Mouse (Mus musculus): ENCODE measurements around the gene Pbx4.

DNA sequence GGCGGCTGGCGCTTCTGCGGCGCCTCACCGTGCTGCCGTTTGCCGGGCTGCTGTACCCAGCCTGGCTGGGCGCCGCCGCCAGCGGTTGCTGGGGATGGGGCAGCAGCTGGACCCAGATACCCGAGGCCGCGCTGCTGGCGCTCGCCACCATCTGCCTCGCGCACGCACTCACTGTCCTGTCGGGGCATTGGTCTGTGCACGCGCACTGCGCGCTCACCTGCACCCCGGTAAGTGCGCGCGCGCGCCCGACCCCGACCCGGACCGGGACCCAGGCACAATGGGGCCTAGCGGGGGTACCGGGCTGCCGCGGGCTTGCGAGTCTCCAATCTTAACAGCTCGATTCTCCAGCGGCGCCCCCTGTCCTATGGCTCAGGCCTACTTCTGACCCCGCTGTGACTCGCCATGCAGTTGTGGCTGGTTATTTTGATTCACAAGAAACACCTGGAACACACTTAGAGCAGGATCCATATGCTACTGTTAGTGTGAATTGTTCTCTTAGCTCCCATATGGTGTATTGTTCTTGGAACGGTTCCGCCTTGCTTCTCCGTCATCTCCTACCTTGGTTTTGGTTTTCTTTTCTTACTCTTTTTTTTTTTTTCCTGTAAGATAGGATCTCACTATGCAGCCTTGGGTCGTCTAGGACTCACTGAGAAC is 40.7 kb upstream of the Pbx4 start:
- TF ChIP-seq TCF12 (IDR thresholded peaks at IDR 0.05; ENCODE audit: insufficient read depth, poor library complexity, severe bottlenecking): no peak
- no peak for TF ChIP-seq POLR2A (IDR thresholded peaks at IDR 0.05; ENCODE audit: insufficient read length, low read depth)

Data from myocyte (in vitro differentiated cells).